Mouse (Mus musculus) kidney, embryonic 15.5 days (tissue): ENCODE measurements at regions not wholly inside any gene's neighbourhood (a gene's known extent, or its start where the extent isn't known, plus 50 kb on each side); places are given as distances from the start of the nearest gene placed in this dataset.
A peak's percentile ranks its signal among the peaks of the same experiment; 100 is the strongest.

ENCODE experiments used
- ATAC-seq: fragments of 200-750 bp; cut with Nextera tagmentation; replicated peaks from 2 replicates; pipeline ENCODE4 v1.8.0; 2017; ENCODE audit warnings: moderate TSS enrichment; ENCODE audit not compliant: low FRiP score
- H3K27ac ChIP-seq: fragments of 300-500 bp; sonication (generic); 2 replicates; pipeline ENCODE4 v1.5.1; 2015; ENCODE audit warnings: mild to moderate bottlenecking, inconsistent platforms
- H3K27me3 ChIP-seq: fragments of 300-500 bp; sonication (generic); 2 replicates; pipeline ENCODE4 v1.6.1; 2015; ENCODE audit warnings: inconsistent platforms
- H3K36me3 ChIP-seq: fragments of 300-500 bp; sonication (generic); 2 replicates; pipeline ENCODE4 v1.6.1; 2015; ENCODE audit warnings: inconsistent platforms
- H3K4me1 ChIP-seq: fragments of 300-500 bp; sonication (generic); 2 replicates; pipeline ENCODE4 v1.6.1; 2015; ENCODE audit warnings: inconsistent platforms
- H3K4me2 ChIP-seq: fragments of 300-500 bp; sonication (generic); 2 replicates; pipeline ENCODE4 v1.6.1; 2015; ENCODE audit warnings: moderate library complexity, mild to moderate bottlenecking, inconsistent platforms
- H3K4me3 ChIP-seq: fragments of 300-500 bp; sonication (generic); replicated peaks from 2 replicates; pipeline ENCODE4 v1.5.1; 2015; ENCODE audit warnings: mild to moderate bottlenecking, inconsistent platforms
- H3K9ac ChIP-seq: fragments of 300-500 bp; sonication (generic); 2 replicates; pipeline ENCODE4 v1.6.1; 2015; ENCODE audit warnings: mild to moderate bottlenecking, inconsistent platforms
- H3K9me3 ChIP-seq: fragments of 300-500 bp; sonication (generic); replicated peaks from 2 replicates; pipeline ENCODE4 v1.6.1; 2016; ENCODE audit warnings: inconsistent platforms
- WGBS: fragments of 180-500 bp; shearing (Covaris S2); methylation state at CpG from one replicate; pipeline ENCODE4 v1.1.7; 2015; ENCODE audit warnings: mixed read lengths; 5-methylcytosine and 5-hydroxymethylcytosine counted together

DNA sequence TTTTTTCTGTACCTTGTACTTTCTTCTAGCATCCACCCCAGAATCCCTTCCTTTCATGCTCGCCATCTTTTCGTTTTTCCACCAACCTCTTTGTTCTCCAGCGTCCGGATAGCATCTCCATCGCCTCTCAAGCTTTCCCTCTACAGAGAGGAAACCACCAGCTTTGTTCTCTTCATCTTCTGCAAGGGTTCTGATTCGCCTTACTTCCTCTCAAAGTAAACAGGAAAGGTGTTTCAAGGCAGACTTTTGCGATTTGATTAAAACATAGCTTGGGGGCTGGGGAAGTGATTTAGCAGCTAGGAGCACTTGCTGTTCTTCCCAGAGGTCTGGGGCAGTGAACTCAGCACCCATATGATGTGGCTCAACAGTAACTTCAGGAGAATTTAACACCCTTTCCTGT, 71.4 kb downstream of the Emp1 start:
- H3K4me1 ChIP-seq, result no peaks in the 10 kb centered on the region
- H3K9ac ChIP-seq, result no peak overlapping the region
- no peak overlapping the region for H3K4me3 ChIP-seq
- H3K27me3 ChIP-seq, result no peaks in the 10 kb centered on the region
- H3K27ac ChIP-seq, result no peak overlapping the region
- no peak for ATAC-seq
- WGBS, result 75% methylated on average over 7 of the region's 7 CpGs
- no peak overlapping the region for H3K4me2 ChIP-seq
- 0 out of 2 replicates have a peak, but pooled peaks cover 2% of the 10 kb centered on the region for H3K9me3 ChIP-seq
- H3K36me3 ChIP-seq, result no peaks in the 10 kb centered on the region

DNA sequence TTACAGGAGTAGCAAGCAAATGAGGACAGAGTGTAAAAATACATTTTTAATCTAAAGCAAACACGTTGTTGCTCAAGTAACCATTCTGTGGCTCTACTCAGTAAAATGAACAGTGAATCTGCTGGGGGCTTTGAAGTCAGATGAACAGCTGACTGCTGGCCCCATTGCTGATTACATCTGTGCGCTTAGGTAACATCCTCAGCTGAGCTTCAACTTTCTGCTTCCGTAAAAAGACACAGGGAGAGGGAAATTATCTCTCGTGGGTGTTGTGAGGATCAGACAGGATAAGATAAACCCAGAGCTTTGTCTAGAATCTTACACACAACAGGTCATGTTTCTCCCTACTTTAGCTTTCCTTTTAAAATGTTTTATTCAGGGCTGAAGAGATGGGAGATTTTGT, 74.0 kb downstream of the Emp1 start:
- H3K9me3 ChIP-seq, result 0 out of 2 replicates have a peak, but pooled peaks cover 3% of the 10 kb centered on the region
- no peaks in the 10 kb centered on the region for H3K4me1 ChIP-seq
- no peak overlapping the region for H3K27ac ChIP-seq
- no peak for ATAC-seq
- no peaks in the 10 kb centered on the region for H3K36me3 ChIP-seq
- 81% methylated on average over 4 of the region's 4 CpGs for WGBS
- no peak overlapping the region for H3K4me2 ChIP-seq
- no peaks in the 10 kb centered on the region for H3K27me3 ChIP-seq
- H3K9ac ChIP-seq, result no peak overlapping the region
- H3K4me3 ChIP-seq, result no peak overlapping the region

DNA sequence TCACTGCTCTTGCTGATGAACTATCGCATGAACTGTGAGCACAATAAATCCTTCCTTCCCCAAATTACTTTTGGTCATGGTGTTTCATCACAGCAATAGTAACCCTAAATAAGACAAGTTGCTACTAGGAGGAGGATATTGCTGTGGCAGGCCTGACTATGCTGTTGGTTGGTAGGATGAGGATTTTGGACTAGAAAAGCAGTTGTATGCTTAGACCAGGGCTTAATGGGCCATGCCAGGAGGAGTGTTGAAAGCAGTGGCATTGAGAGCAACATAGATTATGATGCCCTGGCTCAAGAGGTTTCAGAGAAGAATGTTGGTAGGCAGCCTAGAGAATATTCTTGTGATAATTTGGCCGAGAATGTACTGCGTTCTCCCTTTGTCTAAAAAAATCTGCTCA, 75.9 kb downstream of the Emp1 start:
- Histone ChIP-seq H3K9me3 (0 out of 2 replicates have a peak, but pooled peaks cover 3% of the 10 kb centered on the region), H3K36me3 (no peaks in the 10 kb centered on the region), H3K27me3 (peaks cover 13% of the 10 kb centered on the region), H3K4me3 (no peak overlapping the region), H3K9ac (no peak overlapping the region), H3K4me1 (no peaks in the 10 kb centered on the region), H3K4me2 (no peak overlapping the region), H3K27ac (no peak overlapping the region)
- 93% methylated on average over 3 of the region's 3 CpGs for WGBS
- no peak for ATAC-seq

DNA sequence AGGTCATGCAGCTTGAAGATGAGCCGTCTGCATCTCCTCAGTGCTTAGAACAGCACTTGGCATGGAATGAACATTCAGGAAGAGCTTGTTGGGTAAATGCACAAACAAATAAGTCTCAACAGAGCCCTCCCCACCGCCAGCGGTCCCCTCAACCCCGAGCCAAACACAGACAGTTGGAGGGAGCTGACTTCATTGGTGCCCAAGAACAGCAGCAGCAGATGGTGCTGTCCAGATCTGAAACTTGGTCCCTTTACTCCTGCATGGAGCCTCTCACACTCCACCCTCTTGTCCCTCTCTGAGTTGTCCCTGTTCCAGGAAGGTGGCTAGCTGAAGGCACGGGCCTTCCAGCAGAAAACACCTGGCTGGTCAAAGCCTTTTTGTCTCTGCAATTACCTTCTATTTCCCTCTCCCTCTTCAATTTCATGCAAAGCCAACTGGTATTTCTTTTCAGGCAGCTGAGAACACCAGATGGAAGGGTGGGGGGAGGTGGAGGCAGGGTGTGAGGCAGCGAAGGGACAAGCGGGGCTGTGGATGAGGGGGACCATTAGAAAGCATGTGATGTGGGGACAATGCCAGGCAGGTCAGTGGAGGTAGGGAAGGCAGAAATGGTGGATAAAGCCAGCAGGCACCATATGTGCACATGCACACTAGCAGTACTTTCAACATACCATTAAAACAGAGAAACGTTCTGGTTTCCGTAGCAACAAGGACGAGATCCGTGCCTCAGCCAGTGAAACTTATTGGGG, 79.0 kb downstream of the Emp1 start:
- Histone ChIP-seq H3K4me1 (peaks cover 8% of the 10 kb centered on the region), H3K27me3 (peaks cover 19% of the 10 kb centered on the region), H3K4me2 (no peak overlapping the region), H3K9ac (no peak overlapping the region), H3K4me3 (no peak overlapping the region), H3K9me3 (0 out of 2 replicates have a peak, but pooled peaks cover 3% of the 10 kb centered on the region), H3K27ac (no peak overlapping the region), H3K36me3 (no peaks in the 10 kb centered on the region)
- 68% methylated on average over 11 of the region's 11 CpGs for WGBS
- no peak for ATAC-seq

DNA sequence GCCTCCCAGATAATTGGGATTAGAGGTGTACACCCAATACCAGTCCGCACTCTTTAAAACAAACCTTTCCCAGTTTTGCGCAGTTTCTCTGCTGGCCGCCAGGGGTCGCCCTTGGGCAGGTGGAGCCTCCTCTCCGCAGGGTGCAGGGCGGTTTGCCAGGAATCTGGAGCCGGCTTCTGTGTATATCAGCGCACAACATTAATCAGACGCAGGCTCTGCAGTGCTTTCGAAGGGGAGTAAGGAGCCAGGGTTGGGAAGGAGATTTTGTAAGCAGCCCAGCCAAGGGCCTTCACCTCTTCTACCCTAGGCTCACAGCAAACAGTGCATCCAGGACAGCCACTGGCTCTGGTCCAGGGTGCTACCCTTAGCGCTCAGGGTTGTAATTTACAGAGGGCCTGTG, 82.3 kb downstream of the Emp1 start:
- Histone ChIP-seq H3K9ac (no peak overlapping the region), H3K9me3 (no peaks in the 10 kb centered on the region), H3K27me3 (peaks cover 22% of the 10 kb centered on the region), H3K4me2 (peak overlapping the region; percentile 54), H3K4me3 (peak overlapping the region; percentile 12; the same call in 1 of the 2 replicates), H3K4me1 (peaks cover 8% of the 10 kb centered on the region), H3K36me3 (no peaks in the 10 kb centered on the region), H3K27ac (0 out of 2 replicates have a peak overlapping the region, but pooled peaks have one; percentile 18)
- ATAC-seq, result peak; percentile 96
- 3% methylated on average over 11 of the region's 11 CpGs for WGBS

GRCm38 (mm10) chr6:135445070-135445469, 82.7 kb downstream of the Emp1 start:
- no peak overlapping the region for H3K9ac ChIP-seq
- no peaks in the 10 kb centered on the region for H3K9me3 ChIP-seq
- H3K4me3 ChIP-seq, result peak overlapping the region; percentile 12; the same call in 1 of the 2 replicates
- 23% methylated on average over 8 of the region's 8 CpGs for WGBS
- H3K27ac ChIP-seq, result 0 out of 2 replicates have a peak overlapping the region, but pooled peaks have one; percentile 18
- peaks cover 8% of the 10 kb centered on the region for H3K4me1 ChIP-seq
- no peaks in the 10 kb centered on the region for H3K36me3 ChIP-seq
- peaks cover 22% of the 10 kb centered on the region for H3K27me3 ChIP-seq
- ATAC-seq, result peak; percentile 46
- peak overlapping the region; percentile 54 for H3K4me2 ChIP-seq

GRCm38 (mm10) chr6:135447801-135448200, 85.5 kb downstream of the Emp1 start:
- 73% methylated on average over 2 of the region's 2 CpGs for WGBS
- H3K36me3 ChIP-seq, result no peaks in the 10 kb centered on the region
- H3K9me3 ChIP-seq, result no peaks in the 10 kb centered on the region
- no peak overlapping the region for H3K27ac ChIP-seq
- H3K27me3 ChIP-seq, result peaks cover 13% of the 10 kb centered on the region; the same call in 1 of the 2 replicates
- peaks cover 8% of the 10 kb centered on the region for H3K4me1 ChIP-seq
- no peak overlapping the region for H3K4me2 ChIP-seq
- no peak for ATAC-seq
- H3K4me3 ChIP-seq, result no peak overlapping the region
- H3K9ac ChIP-seq, result no peak overlapping the region

DNA sequence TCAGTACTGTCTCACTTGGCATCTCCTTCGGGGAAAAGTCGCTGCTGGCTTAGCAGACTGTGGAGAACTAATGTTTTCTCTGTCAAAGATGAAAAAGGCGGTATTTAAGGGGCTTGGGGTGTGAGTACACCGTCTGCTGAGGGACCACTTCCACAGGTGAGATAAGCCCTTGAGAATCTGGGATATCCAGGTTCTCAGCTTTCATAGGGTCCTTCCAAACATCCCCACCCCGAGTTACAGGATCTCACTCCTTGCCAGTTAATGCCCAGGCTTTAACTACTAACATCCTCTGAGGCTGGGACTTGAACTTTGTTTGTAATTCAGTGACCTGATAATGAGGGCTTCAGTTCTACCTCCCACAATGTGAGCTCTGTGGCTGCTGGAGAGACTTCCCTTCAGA, 86.9 kb downstream of the Emp1 start:
- ATAC-seq, result no peak
- Histone ChIP-seq H3K4me3 (no peak overlapping the region), H3K9ac (no peak overlapping the region), H3K27ac (no peak overlapping the region), H3K27me3 (0 out of 2 replicates have a peak, but pooled peaks cover 3% of the 10 kb centered on the region), H3K4me2 (no peak overlapping the region), H3K9me3 (no peaks in the 10 kb centered on the region), H3K36me3 (no peaks in the 10 kb centered on the region), H3K4me1 (peaks cover 8% of the 10 kb centered on the region)
- WGBS, result 72% methylated on average over 5 of the region's 5 CpGs

DNA sequence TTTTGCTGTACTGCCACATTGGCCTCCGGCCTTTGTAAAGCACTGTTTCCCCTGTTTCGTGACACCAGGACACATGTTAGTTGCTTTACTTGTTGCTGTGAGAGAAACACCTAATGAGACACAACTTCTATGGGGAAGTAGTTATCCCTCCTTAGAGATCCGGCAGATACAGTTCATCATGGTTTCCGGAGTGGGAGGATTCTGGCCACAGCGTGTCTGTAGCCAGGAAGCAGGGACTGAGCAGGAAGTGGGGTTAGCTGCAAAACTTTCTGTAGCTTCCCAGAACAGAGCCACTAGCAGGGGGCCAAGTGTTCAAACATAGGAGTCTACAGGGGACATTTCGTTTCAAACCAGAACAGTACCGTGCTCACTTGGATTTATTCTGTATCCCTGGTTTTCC, 88.2 kb downstream of the Emp1 start:
- H3K4me1 ChIP-seq, result no peaks in the 10 kb centered on the region
- H3K27ac ChIP-seq, result no peak overlapping the region
- H3K4me3 ChIP-seq, result no peak overlapping the region
- no peaks in the 10 kb centered on the region for H3K9me3 ChIP-seq
- 0 out of 2 replicates have a peak, but pooled peaks cover 3% of the 10 kb centered on the region for H3K27me3 ChIP-seq
- H3K4me2 ChIP-seq, result no peak overlapping the region
- no peak for ATAC-seq
- no peak overlapping the region for H3K9ac ChIP-seq
- WGBS, result 70% methylated on average over 7 of the region's 7 CpGs
- H3K36me3 ChIP-seq, result no peaks in the 10 kb centered on the region

GRCm38 (mm10) chr6:135451165-135451797, 88.9 kb downstream of the Emp1 start:
- Histone ChIP-seq H3K4me1 (no peaks in the 10 kb centered on the region), H3K4me3 (no peak overlapping the region), H3K27ac (no peak overlapping the region), H3K36me3 (no peaks in the 10 kb centered on the region), H3K9ac (no peak overlapping the region), H3K4me2 (no peak overlapping the region), H3K9me3 (no peaks in the 10 kb centered on the region), H3K27me3 (0 out of 2 replicates have a peak, but pooled peaks cover 3% of the 10 kb centered on the region)
- WGBS, result 87% methylated on average over 8 of the region's 8 CpGs
- ATAC-seq, result no peak

GRCm38 (mm10) chr6:135453041-135453440, 90.7 kb downstream of the Emp1 start:
- Histone ChIP-seq H3K4me2 (no peak overlapping the region), H3K27me3 (no peaks in the 10 kb centered on the region), H3K27ac (no peak overlapping the region), H3K4me1 (no peaks in the 10 kb centered on the region), H3K36me3 (no peaks in the 10 kb centered on the region), H3K9ac (no peak overlapping the region), H3K4me3 (no peak overlapping the region), H3K9me3 (no peaks in the 10 kb centered on the region)
- ATAC-seq, result no peak
- WGBS, result 97% methylated on average over 3 of the region's 3 CpGs

- Histone ChIP-seq H3K4me1 (peaks cover 3% of the 10 kb centered on the region), H3K9ac (no peak overlapping the region), H3K9me3 (no peaks in the 10 kb centered on the region), H3K27ac (peak overlapping the region; percentile 19; the same call in 1 of the 2 replicates), H3K36me3 (no peaks in the 10 kb centered on the region), H3K4me3 (no peak overlapping the region), H3K27me3 (no peaks in the 10 kb centered on the region), H3K4me2 (no peak overlapping the region)
- no peak; the same call in 1 of the 2 replicates for ATAC-seq
- 25% methylated on average over 6 of the region's 6 CpGs for whole genome bisulfite sequencing
Observed at GRCm38 (mm10) chr6:135472495-135472894, 110.2 kb downstream of the Emp1 start.
